Mouse (Mus musculus) stomach, embryonic 14.5 days (tissue): Measurements from ENCODE around the gene Ncapd2. TPM values are rescaled to one million over a fixed set of nuclear protein-coding genes. Genes with fewer than 3 reads are reported as not detected.

ENCODE experiments used
- ATAC-seq: fragments of 200-750 bp; cut with Nextera tagmentation; 2 replicates; pipeline ENCODE4 v1.8.0; 2017; ENCODE audit warnings: low read depth, moderate TSS enrichment; ENCODE audit not compliant: insufficient number of reproducible peaks, insufficient read depth, low FRiP score
- H3K27ac ChIP-seq: fragments of 300-500 bp; sonication (generic); 2 replicates; pipeline ENCODE4 v1.5.1; 2014; ENCODE audit warnings: mild to moderate bottlenecking, low read length, moderate library complexity, mixed read lengths
- H3K27me3 ChIP-seq: fragments of 300-500 bp; sonication (generic); 2 replicates; pipeline ENCODE4 v1.6.1; 2014; ENCODE audit warnings: low read length, control low read depth, mixed read lengths; ENCODE audit not compliant: control insufficient read depth, insufficient read depth
- H3K36me3 ChIP-seq: fragments of 300-500 bp; sonication (generic); 2 replicates; pipeline ENCODE4 v1.6.1; 2014; ENCODE audit warnings: mild to moderate bottlenecking, control low read depth, low read length, moderate library complexity, mixed read lengths; ENCODE audit not compliant: control insufficient read depth, insufficient read depth
- H3K4me1 ChIP-seq: fragments of 300-500 bp; sonication (generic); 2 replicates; pipeline ENCODE4 v1.6.1; 2014; ENCODE audit warnings: low read length, control low read depth, mixed read lengths; ENCODE audit not compliant: control insufficient read depth, insufficient read depth
- H3K4me2 ChIP-seq: fragments of 300-500 bp; sonication (generic); replicated peaks from 2 replicates; pipeline ENCODE4 v1.6.1; 2014; ENCODE audit warnings: low read depth, low read length, control low read depth
- H3K4me3 ChIP-seq: fragments of 300-500 bp; sonication (generic); 2 replicates; pipeline ENCODE4 v1.5.1; 2014; ENCODE audit warnings: low read depth, low read length, control low read depth
- H3K9ac ChIP-seq: fragments of 300-500 bp; sonication (generic); replicated peaks from 2 replicates; pipeline ENCODE4 v1.6.1; 2014; ENCODE audit warnings: low read depth, mild to moderate bottlenecking, control low read depth, low read length, moderate library complexity, mixed read lengths
- H3K9me3 ChIP-seq: fragments of 300-500 bp; sonication (generic); 2 replicates; pipeline ENCODE4 v1.6.1; 2016; ENCODE audit warnings: low read depth, low read length, control low read depth; ENCODE audit not compliant: control insufficient read depth
- WGBS: fragments of 180-500 bp; shearing (Covaris S2); extraction: QIAGEN DNeasy Blood & Tissue Kit; methylation state at CpG from one replicate; pipeline ENCODE4 v1.1.7; 2014; 5-methylcytosine and 5-hydroxymethylcytosine counted together
- polyA plus RNA-seq: library from polyadenylated mRNA; unstranded; fragments of >200 nt; fragmentation: Nextera tagmentation; extraction: Ambion mirVana; gene quantifications from 2 replicates; pipeline ENCODE4 v1.2.1, GENCODE M21; 2014

Ncapd2 gene
- polyA plus RNA-seq, 1 experiment from 2014 or later = 109 TPM

GRCm38 (mm10) chr6:125186203-125186602 lies 5.3 kb downstream of the Ncapd2 start:
- Histone ChIP-seq H3K4me2 (no peak overlapping the region), H3K9ac (no peak overlapping the region), H3K4me1 (no peaks in the 10 kb centered on the region), H3K27me3 (no peaks in the 10 kb centered on the region), H3K36me3 (peaks cover 79% of the 10 kb centered on the region), H3K9me3 (no peaks in the 10 kb centered on the region), H3K27ac (no peak overlapping the region), H3K4me3 (no peak overlapping the region)
- WGBS = 90% methylated on average over 10 of the region's 10 CpGs
- ATAC-seq = no peak

- Histone ChIP-seq H3K4me1 (no peaks in the 10 kb centered on the region), H3K27me3 (no peaks in the 10 kb centered on the region), H3K4me2 (no peak overlapping the region), H3K36me3 (peaks cover 91% of the 10 kb centered on the region), H3K9me3 (no peaks in the 10 kb centered on the region), H3K4me3 (no peak overlapping the region), H3K9ac (no peak overlapping the region), H3K27ac (no peak overlapping the region)
- no peak for ATAC-seq
- 85% methylated on average over 5 of the region's 5 CpGs for WGBS
Measured at GRCm38 (mm10) chr6:125182133-125182532, 9.4 kb downstream of the Ncapd2 start.

DNA sequence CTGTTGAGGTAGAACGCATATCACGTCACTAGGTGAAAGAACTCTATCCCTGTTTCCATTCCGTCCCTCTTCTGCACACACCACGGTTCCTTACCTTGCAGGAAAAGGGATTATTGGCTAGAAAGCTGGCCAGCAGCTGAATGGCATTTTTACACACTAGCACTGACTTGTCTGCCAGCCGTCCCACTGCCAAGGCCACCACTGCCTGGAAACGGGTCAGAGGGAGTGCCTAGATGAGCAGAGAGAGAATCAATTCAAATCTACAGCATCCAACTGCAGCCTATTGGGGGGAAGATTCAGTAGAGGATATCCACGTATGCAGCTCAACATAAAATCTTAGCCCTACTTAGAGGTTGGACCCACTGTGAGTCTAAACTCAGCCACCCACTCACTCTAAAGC lies 11.9 kb downstream of the Ncapd2 start:
- H3K27me3 ChIP-seq = no peaks in the 10 kb centered on the region
- H3K36me3 ChIP-seq = peaks cover 90% of the 10 kb centered on the region
- 89% methylated on average over 7 of the region's 7 CpGs for WGBS
- no peaks in the 10 kb centered on the region for H3K4me1 ChIP-seq
- no peak overlapping the region for H3K4me3 ChIP-seq
- no peaks in the 10 kb centered on the region for H3K9me3 ChIP-seq
- no peak for ATAC-seq
- no peak overlapping the region for H3K4me2 ChIP-seq
- H3K9ac ChIP-seq = no peak overlapping the region
- H3K27ac ChIP-seq = no peak overlapping the region

DNA sequence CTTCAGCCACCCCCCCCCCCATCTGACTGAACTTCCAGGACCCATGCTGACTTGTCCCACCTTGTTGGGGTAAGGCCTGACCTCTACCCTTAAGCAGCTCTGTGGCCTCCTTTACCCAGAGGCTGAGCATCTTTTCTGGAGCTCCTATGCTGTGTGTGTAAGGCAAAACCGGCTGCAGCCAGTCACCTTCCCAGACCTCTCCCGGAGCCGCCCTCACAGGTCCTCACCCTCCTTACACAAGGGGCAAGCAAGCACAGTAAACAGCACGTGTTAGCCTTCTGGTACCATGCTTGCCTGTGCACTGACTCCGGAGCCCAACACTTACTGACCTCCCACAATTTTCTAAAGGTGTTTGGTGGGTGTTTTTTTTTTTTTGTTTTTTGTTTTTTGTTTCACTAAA lies 16.0 kb downstream of the Ncapd2 start:
- Histone ChIP-seq H3K9me3 (no peaks in the 10 kb centered on the region), H3K4me2 (no peak overlapping the region), H3K27me3 (no peaks in the 10 kb centered on the region), H3K4me1 (no peaks in the 10 kb centered on the region), H3K36me3 (peaks cover 92% of the 10 kb centered on the region), H3K9ac (no peak overlapping the region), H3K27ac (no peak overlapping the region), H3K4me3 (no peak overlapping the region)
- ATAC-seq = no peak
- WGBS = 89% methylated on average over 5 of the region's 5 CpGs

- ATAC-seq = no peak
- H3K9ac ChIP-seq = no peak overlapping the region
- H3K4me1 ChIP-seq = no peaks in the 10 kb centered on the region
- no peak overlapping the region for H3K4me2 ChIP-seq
- peaks cover 96% of the 10 kb centered on the region for H3K36me3 ChIP-seq
- 87% methylated on average over 7 of the region's 7 CpGs for WGBS
- H3K27me3 ChIP-seq = no peaks in the 10 kb centered on the region
- H3K9me3 ChIP-seq = no peaks in the 10 kb centered on the region
- no peak overlapping the region for H3K4me3 ChIP-seq
- H3K27ac ChIP-seq = no peak overlapping the region
Measured at GRCm38 (mm10) chr6:125173256-125173655, 18.2 kb downstream of the Ncapd2 start.

- no peak overlapping the region for H3K4me2 ChIP-seq
- peaks cover 1% of the 10 kb centered on the region; the same call in 1 of the 2 replicates for H3K4me1 ChIP-seq
- H3K9me3 ChIP-seq = no peaks in the 10 kb centered on the region
- no peak overlapping the region for H3K27ac ChIP-seq
- WGBS = 60% methylated on average over 2 of the region's 2 CpGs
- peaks cover 96% of the 10 kb centered on the region for H3K36me3 ChIP-seq
- ATAC-seq = no peak
- H3K27me3 ChIP-seq = no peaks in the 10 kb centered on the region
- H3K4me3 ChIP-seq = no peak overlapping the region
- no peak overlapping the region for H3K9ac ChIP-seq
Measured at GRCm38 (mm10) chr6:125172474-125172873, 19.0 kb downstream of the Ncapd2 start.

DNA sequence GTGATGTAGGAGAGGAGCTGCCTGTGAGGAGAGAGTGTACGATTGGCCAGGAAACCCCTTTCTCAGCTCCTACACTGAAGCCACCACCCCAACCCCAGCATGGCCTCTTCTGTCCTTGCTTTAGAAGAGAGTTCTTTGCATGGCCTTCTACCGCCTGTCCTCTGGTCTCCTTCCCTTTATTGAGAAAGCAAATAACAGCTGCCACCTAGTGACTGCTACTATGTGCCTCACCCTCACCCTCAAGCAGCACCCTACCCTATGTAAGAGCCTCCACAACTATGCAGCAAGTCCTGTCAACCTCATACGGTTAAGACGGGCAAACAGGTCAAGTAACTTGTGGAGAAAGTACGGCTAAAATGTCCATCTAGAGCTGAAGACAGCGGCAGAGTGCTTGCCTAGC lies 21.3 kb downstream of the Ncapd2 start:
- peaks cover 14% of the 10 kb centered on the region; the same call in 1 of the 2 replicates for H3K4me1 ChIP-seq
- no peak overlapping the region for H3K4me3 ChIP-seq
- WGBS = 82% methylated on average over 6 of the region's 6 CpGs
- no peak overlapping the region for H3K4me2 ChIP-seq
- no peaks in the 10 kb centered on the region for H3K9me3 ChIP-seq
- ATAC-seq = no peak
- no peaks in the 10 kb centered on the region for H3K27me3 ChIP-seq
- peaks cover 76% of the 10 kb centered on the region for H3K36me3 ChIP-seq
- H3K9ac ChIP-seq = no peak overlapping the region
- H3K27ac ChIP-seq = no peak overlapping the region

DNA sequence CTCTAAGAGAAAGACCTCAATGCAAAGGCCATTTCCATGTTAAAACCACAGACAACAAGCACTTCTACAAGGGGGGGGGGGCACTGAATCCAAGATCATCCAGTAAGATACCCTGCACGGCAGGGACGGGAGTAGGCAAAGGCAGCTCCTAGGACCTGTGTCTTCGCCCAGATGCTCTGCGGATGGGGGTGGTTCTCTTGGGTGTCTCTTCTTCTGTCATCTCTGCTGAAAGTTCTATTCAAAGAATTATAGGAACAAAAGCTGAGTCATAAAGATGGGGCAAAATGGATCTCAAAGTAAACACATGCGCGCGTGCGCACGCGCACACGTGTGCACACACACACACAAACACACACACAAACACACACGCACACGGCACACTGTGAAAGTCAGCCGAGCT lies 23.4 kb downstream of the Ncapd2 start:
- no peak overlapping the region for H3K27ac ChIP-seq
- no peak overlapping the region for H3K4me3 ChIP-seq
- no peaks in the 10 kb centered on the region for H3K27me3 ChIP-seq
- peaks cover 22% of the 10 kb centered on the region for H3K4me1 ChIP-seq
- no peak overlapping the region for H3K4me2 ChIP-seq
- no peak overlapping the region for H3K9ac ChIP-seq
- H3K36me3 ChIP-seq = peaks cover 65% of the 10 kb centered on the region
- H3K9me3 ChIP-seq = no peaks in the 10 kb centered on the region
- ATAC-seq = no peak
- WGBS = 90% methylated on average over 14 of the region's 14 CpGs

GRCm38 (mm10) chr6:125166861-125167650 lies 24.4 kb downstream of the Ncapd2 start:
- H3K4me2 ChIP-seq = peak overlapping the region; percentile 70
- peaks cover 57% of the 10 kb centered on the region for H3K36me3 ChIP-seq
- peaks cover 22% of the 10 kb centered on the region for H3K4me1 ChIP-seq
- H3K9me3 ChIP-seq = no peaks in the 10 kb centered on the region
- WGBS = 20% methylated on average over 10 of the region's 10 CpGs
- H3K9ac ChIP-seq = peak overlapping the region; percentile 38
- ATAC-seq = peak; percentile 20; the same call in 1 of the 2 replicates
- H3K27ac ChIP-seq = peak overlapping the region; percentile 97
- peak overlapping the region; percentile 75 for H3K4me3 ChIP-seq
- no peaks in the 10 kb centered on the region for H3K27me3 ChIP-seq
